Comparison of ENCODE assay signal across 19 mouse cellular contexts in the genomic region with DNA sequence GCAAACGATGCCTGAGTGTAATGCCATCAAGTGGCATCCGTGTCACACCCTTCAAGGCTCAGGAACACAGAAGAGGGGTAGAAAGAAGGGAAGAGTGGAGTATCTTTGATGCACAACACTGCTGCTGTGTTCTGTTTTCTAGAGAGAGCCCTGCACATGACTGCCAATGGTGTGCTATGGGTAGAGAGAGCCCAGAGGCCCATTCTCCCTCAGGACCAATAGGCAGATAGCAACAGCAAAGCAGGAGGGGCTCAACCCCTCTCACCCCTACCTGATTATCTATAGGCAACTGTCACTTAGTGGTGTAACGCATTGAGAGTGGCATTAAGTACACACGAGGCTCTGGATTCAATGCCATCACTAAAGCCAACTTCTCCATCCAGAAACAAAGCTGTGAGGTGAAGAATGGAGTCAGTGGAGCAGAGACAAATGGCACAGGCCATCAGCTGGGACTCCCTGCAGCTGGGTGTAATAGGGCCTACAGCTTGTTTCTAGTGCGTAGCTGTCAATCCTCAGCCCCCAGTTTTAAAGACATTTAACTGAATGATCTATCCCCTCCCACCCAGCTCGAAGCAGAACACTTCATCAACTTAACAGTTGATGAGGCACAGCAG. TPM values are rescaled to one million over a fixed set of nuclear protein-coding genes. Genes with fewer than 3 reads are reported as not detected.
DNase-seq lines count a peak whose midpoint lies in the region; ATAC-seq and TF ChIP-seq lines count a peak whose summit lies in the region.
"Had no signal": no experiment of that assay in that cellular context is flagged by ENCODE, and none has a peak within 500 bp of the region (broad histone marks: within the 10 kb centered on the region; RNA-seq: fewer than 3 reads in every experiment).

No protein-coding gene starts in this region.

- no peak for DNase-seq in forebrain, embryonic 11.5 days (ENCODE audit: low spot score)
- DNase-seq in forebrain, postnatal 0 days = no peak
- peak; percentile 57 for DNase-seq in heart, adult 11 months
- DNase-seq in heart, adult 18-20 months = no peak
- peak; percentile 55 for DNase-seq in brain, embryonic 14.5 days (ENCODE audit: low read depth)
- DNase-seq in retina, postnatal 1 day = peak; percentile 35
- DNase-seq: adrenal gland, postnatal 14 days; cerebellum, adult 18-20 months; cerebellum, adult 9-11 months; cerebellum, postnatal 36 days; gastrocnemius, postnatal 10 days; kidney, adult 18-20 months had no signal

- no peak overlapping the region for H3K4me3 ChIP-seq in forebrain, embryonic 11.5 days (ENCODE audit: low read depth, low read length)
- no peak overlapping the region for H3K4me3 ChIP-seq in forebrain, postnatal 0 days (ENCODE audit: low read depth, low read length)
- H3K4me3 ChIP-seq: embryonic facial prominence, embryonic 13.5 days; heart, embryonic 12.5 days; hindbrain, embryonic 12.5 days; intestine, embryonic 15.5 days had no signal

- H3K4me2 ChIP-seq in forebrain, embryonic 11.5 days (ENCODE audit: low read depth, low read length, severe bottlenecking) = no peak overlapping the region
- no peak overlapping the region for H3K4me2 ChIP-seq in forebrain, postnatal 0 days (ENCODE audit: low read depth)
- H3K4me2 ChIP-seq: embryonic facial prominence, embryonic 13.5 days; heart, embryonic 12.5 days; hindbrain, embryonic 12.5 days; intestine, embryonic 15.5 days had no signal

- peak; percentile 56 for ATAC-seq in forebrain, embryonic 11.5 days (replicated peaks; ENCODE audit: low FRiP score)
- ATAC-seq in forebrain, postnatal 0 days = no peak
- ATAC-seq: activated CD4-positive, CD25-positive, alpha-beta regulatory T cell, adult 4 months; intestine, embryonic 15.5 days; Patski had no signal

- peaks cover 5% of the 10 kb centered on the region; the same call in 1 of the 2 replicates for H3K4me1 ChIP-seq in forebrain, embryonic 11.5 days (replicated peaks; ENCODE audit: control insufficient read depth, insufficient read depth, low read length)
- H3K4me1 ChIP-seq in forebrain, postnatal 0 days (ENCODE audit: insufficient read depth) = no peaks in the 10 kb centered on the region
- H3K4me1 ChIP-seq: embryonic facial prominence, embryonic 13.5 days; heart, embryonic 12.5 days; hindbrain, embryonic 12.5 days; intestine, embryonic 15.5 days had no signal

- TF ChIP-seq CTCF in forebrain, postnatal 0 days (IDR thresholded peaks at IDR 0.05; ENCODE audit: low read depth) = no peak
- no peak for TF ChIP-seq CTCF in brain, embryonic 14.5 days (IDR thresholded peaks at IDR 0.05; ENCODE audit: borderline replicate concordance, extremely low read depth, insufficient read depth, insufficient read length)

- H3K27ac ChIP-seq in forebrain, embryonic 11.5 days (ENCODE audit: low read depth, low read length) = no peak overlapping the region
- no peak overlapping the region for H3K27ac ChIP-seq in forebrain, postnatal 0 days (ENCODE audit: low read depth, low read length)
- H3K27ac ChIP-seq: embryonic facial prominence, embryonic 13.5 days; hindbrain, embryonic 12.5 days; intestine, embryonic 15.5 days had no signal

- TF ChIP-seq POLR2A in brain, embryonic 14.5 days (IDR thresholded peaks at IDR 0.05; ENCODE audit: borderline replicate concordance, extremely low read depth, insufficient read depth, insufficient read length, poor library complexity, severe bottlenecking) = no peak

- H3K27me3 ChIP-seq in forebrain, embryonic 11.5 days (ENCODE audit: control insufficient read depth, insufficient read depth, low read length) = no peaks in the 10 kb centered on the region
- no peaks in the 10 kb centered on the region for H3K27me3 ChIP-seq in forebrain, postnatal 0 days (ENCODE audit: insufficient read depth, low read length)
- H3K27me3 ChIP-seq: CH12.LX; embryonic facial prominence, embryonic 13.5 days; heart, embryonic 12.5 days; hindbrain, embryonic 12.5 days; intestine, embryonic 15.5 days; Patski had no signal

- peaks cover 4% of the 10 kb centered on the region; the same call in 1 of the 2 replicates for H3K36me3 ChIP-seq in forebrain, embryonic 11.5 days (ENCODE audit: control insufficient read depth, insufficient read depth, low read length)
- peaks cover 70% of the 10 kb centered on the region for H3K36me3 ChIP-seq in forebrain, postnatal 0 days (ENCODE audit: insufficient read depth)

- WGBS in forebrain, embryonic 11.5 days = 37% methylated on average over 6 of the region's 6 CpGs
- whole genome bisulfite sequencing in forebrain, postnatal 0 days = 31% methylated on average over 6 of the region's 6 CpGs

- H3K9me3 ChIP-seq in forebrain, embryonic 11.5 days (ENCODE audit: control insufficient read depth, low read length) = no peaks in the 10 kb centered on the region
- no peaks in the 10 kb centered on the region for H3K9me3 ChIP-seq in forebrain, postnatal 0 days (ENCODE audit: low read length)
- H3K9me3 ChIP-seq: embryonic facial prominence, embryonic 13.5 days; heart, embryonic 12.5 days; hindbrain, embryonic 12.5 days; intestine, embryonic 15.5 days had no signal

- H3K9ac ChIP-seq in forebrain, embryonic 11.5 days (ENCODE audit: low read length) = no peak overlapping the region
- no peak overlapping the region for H3K9ac ChIP-seq in forebrain, postnatal 0 days
- H3K9ac ChIP-seq: embryonic facial prominence, embryonic 13.5 days; heart, embryonic 12.5 days; hindbrain, embryonic 12.5 days; intestine, embryonic 15.5 days had no signal

RNA-seq across cellular contexts. Expression of a gene that starts 36.3 kb away (rescaled TPM):
- 141 and 154 TPM in 2 replicates for polyA plus RNA-seq in forebrain, embryonic 11.5 days (2014; fragmentation: Nextera tagmentation; extraction: Ambion mirVana)
- total RNA-seq in forebrain, postnatal 0 days (2014; rRNA removed) = 110 and 131 TPM in 2 replicates
- 118 and 128 TPM in 2 replicates for polyA plus RNA-seq in forebrain, postnatal 0 days (2015; fragmentation: Nextera tagmentation; extraction: Ambion mirVana)
- total RNA-seq in heart, adult 18-20 months (2021) = 10 to 100 TPM; 89.4 to 90.2 TPM
- polyA plus RNA-seq in brain, embryonic 14.5 days (2012; rRNA removed) = 202 TPM in 2 replicates

RNA-seq across cellular contexts. Expression of a gene that starts 44.9 kb away (rescaled TPM):
- polyA plus RNA-seq in forebrain, embryonic 11.5 days (2014; fragmentation: Nextera tagmentation; extraction: Ambion mirVana) = 0.27 and 0.31 TPM in 2 replicates
- total RNA-seq in forebrain, postnatal 0 days (2014; rRNA removed) = 0.29 and 1.0 TPM in 2 replicates
- polyA plus RNA-seq in forebrain, postnatal 0 days (2015; fragmentation: Nextera tagmentation; extraction: Ambion mirVana) = 1.3 and 2.0 TPM in 2 replicates
- 10 to 100 TPM; 23.0 to 30.1 TPM for total RNA-seq in heart, adult 18-20 months (2021)
- 0.48 and 0.53 TPM in 2 replicates for polyA plus RNA-seq in brain, embryonic 14.5 days (2012; rRNA removed)
- polyA plus RNA-seq: activated CD4-positive, CD25-positive, alpha-beta regulatory T cell, adult 4 months had no signal

Comparison
In these comparisons a context has a peak if more than half of its experiments do, and no peak if none do; other contexts are left out.
1. DNase-seq: peak in heart, adult 11 months (single experiment), brain, embryonic 14.5 days (single experiment) and retina, postnatal 1 day (single experiment); none in forebrain, embryonic 11.5 days (single experiment), forebrain, postnatal 0 days (single experiment) and heart, adult 18-20 months (0 of 2).